ENCODE assay signal across 8 mouse cellular contexts in the genomic region with DNA sequence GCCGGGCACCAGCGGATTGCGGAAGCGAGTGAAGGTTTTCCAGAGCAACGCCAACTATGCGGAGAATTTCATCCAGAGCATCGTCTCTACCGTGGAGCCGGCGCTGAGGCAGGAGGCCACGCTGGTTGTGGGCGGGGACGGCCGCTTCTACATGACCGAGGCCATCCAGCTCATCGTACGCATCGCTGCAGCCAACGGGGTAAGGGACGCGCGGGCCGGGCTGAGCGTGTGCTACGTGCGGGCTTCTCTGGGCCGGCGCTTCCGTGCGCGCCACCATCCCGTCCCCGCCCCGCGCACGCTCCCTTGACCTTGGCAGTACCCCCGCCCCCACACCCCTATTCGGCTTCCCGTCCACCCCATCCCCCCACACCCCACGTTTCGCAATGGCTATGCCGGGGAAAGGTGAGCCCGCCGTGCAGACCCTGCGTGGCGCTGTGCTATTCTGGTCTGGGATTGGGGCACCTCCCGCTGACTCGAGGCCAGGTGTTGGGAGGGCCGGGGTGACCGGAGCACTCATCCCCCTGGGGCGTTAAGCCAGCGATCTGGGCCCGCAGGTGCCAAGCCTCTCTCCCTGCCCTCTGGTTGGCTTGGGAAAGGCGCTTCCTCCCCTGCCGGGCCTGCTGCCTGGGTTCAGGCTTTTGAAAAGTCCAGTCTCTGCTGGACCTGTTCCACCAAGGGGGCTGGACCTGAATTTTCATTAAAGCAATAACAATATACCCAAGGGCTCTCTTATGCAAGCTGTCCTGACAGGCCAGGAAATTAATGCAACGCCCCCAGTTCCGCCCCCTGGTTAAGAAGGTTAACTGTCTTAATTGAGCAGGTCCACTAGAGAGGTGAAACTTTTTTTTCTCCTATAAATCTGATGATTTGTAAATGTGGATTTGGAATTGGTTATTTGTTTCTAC. TPM values are rescaled to one million over a fixed set of nuclear protein-coding genes. Genes with fewer than 3 reads are reported as not detected.
DNase-seq lines count a peak whose midpoint lies in the region; ATAC-seq and TF ChIP-seq lines count a peak whose summit lies in the region.

Gene Itgb3bp (minus strand): TSS at position 201 of the 905 bp plus-strand sequence.

- ATAC-seq in erythroblast, adult 5-6 weeks (replicated peaks; ENCODE audit: low FRiP score, poor library complexity, severe bottlenecking), result no peak
- ATAC-seq in embryonic facial prominence, embryonic 11.5 days (replicated peaks; ENCODE audit: insufficient number of reproducible peaks, low FRiP score, low TSS enrichment, low read depth), result peak; percentile 93
- peak; percentile 90 for ATAC-seq in limb, embryonic 13.5 days (ENCODE audit: low FRiP score, low read depth)
- ATAC-seq in midbrain, embryonic 15.5 days (replicated peaks), result peak; percentile 95

- TF ChIP-seq POLR2A in kidney, adult 2 months (IDR thresholded peaks at IDR 0.05; ENCODE audit: low read depth, low read length), result peak; percentile 23

- peak; percentile 81 for DNase-seq in embryonic facial prominence, embryonic 11.5 days (ENCODE audit: low spot score)
- peak; percentile 87 to 90 for DNase-seq in heart, adult 18-20 months
- DNase-seq in kidney, adult 2 months, result peak; percentile 93
- peak; percentile 11 to 59 for DNase-seq in spleen, postnatal 10 days (ENCODE audit: low spot score in 2 of 2)

- peak within 1 kb of the TSS; percentile 66 for H3K9ac ChIP-seq in embryonic facial prominence, embryonic 11.5 days (replicated peaks; ENCODE audit: low read length)
- H3K9ac ChIP-seq in limb, embryonic 13.5 days, result peak within 1 kb of the TSS; percentile 80
- H3K9ac ChIP-seq in midbrain, embryonic 15.5 days, result peak within 1 kb of the TSS; percentile 80

- peak within 1 kb of the TSS; percentile 58 for H3K4me2 ChIP-seq in embryonic facial prominence, embryonic 11.5 days (ENCODE audit: low read depth, low read length)
- H3K4me2 ChIP-seq in limb, embryonic 13.5 days (replicated peaks), result peak within 1 kb of the TSS; percentile 95
- H3K4me2 ChIP-seq in midbrain, embryonic 15.5 days, result peak within 1 kb of the TSS; percentile 96

- TF ChIP-seq CTCF in kidney, adult 2 months (conservative IDR thresholded peaks at IDR 0.05; ENCODE audit: insufficient read depth, insufficient read length, low read depth, low read length), result no peak

- under 1% methylated on average over 57 of the region's 57 CpGs for WGBS in embryonic facial prominence, embryonic 11.5 days
- under 1% methylated on average over 57 of the region's 57 CpGs for WGBS in kidney, adult 2 months
- under 1% methylated on average over 57 of the region's 57 CpGs for WGBS in limb, embryonic 13.5 days
- whole genome bisulfite sequencing in midbrain, embryonic 15.5 days, result 1% methylated on average over 52 of the region's 57 CpGs

- no peaks in the 10 kb centered on the region for H3K9me3 ChIP-seq in erythroblast, embryonic 14.5 days (ENCODE audit: control insufficient read depth, low read length)
- H3K9me3 ChIP-seq in embryonic facial prominence, embryonic 11.5 days (replicated peaks; ENCODE audit: control insufficient read depth, low read length), result no peaks in the 10 kb centered on the region
- no peaks in the 10 kb centered on the region for H3K9me3 ChIP-seq in limb, embryonic 13.5 days
- no peaks in the 10 kb centered on the region for H3K9me3 ChIP-seq in midbrain, embryonic 15.5 days

- H3K4me3 ChIP-seq in erythroblast, embryonic 14.5 days (replicated peaks), result peak within 1 kb of the TSS; percentile 68
- peak within 1 kb of the TSS; percentile 55 for H3K4me3 ChIP-seq in embryonic facial prominence, embryonic 11.5 days (ENCODE audit: low read depth, low read length)
- peak within 1 kb of the TSS; percentile 89 for H3K4me3 ChIP-seq in kidney, adult 2 months (ENCODE audit: insufficient read depth, low read depth, low read length)
- H3K4me3 ChIP-seq in limb, embryonic 13.5 days, result peak within 1 kb of the TSS; percentile 61
- H3K4me3 ChIP-seq in midbrain, embryonic 15.5 days, result peak within 1 kb of the TSS; percentile 73

- H3K27me3 ChIP-seq in erythroblast, embryonic 14.5 days (ENCODE audit: control insufficient read depth), result peaks cover 13% of the 10 kb centered on the region
- no peaks in the 10 kb centered on the region for H3K27me3 ChIP-seq in embryonic facial prominence, embryonic 11.5 days (ENCODE audit: control insufficient read depth, insufficient read depth, low read length)
- no peaks in the 10 kb centered on the region for H3K27me3 ChIP-seq in kidney, adult 2 months (replicated peaks; ENCODE audit: control insufficient read depth, insufficient read depth, low read length)
- peaks cover 3% of the 10 kb centered on the region; the same call in 1 of the 2 replicates for H3K27me3 ChIP-seq in limb, embryonic 13.5 days
- 0 out of 2 replicates have a peak, but pooled peaks cover 2% of the 10 kb centered on the region for H3K27me3 ChIP-seq in midbrain, embryonic 15.5 days (replicated peaks)

- H3K36me3 ChIP-seq in erythroblast, embryonic 14.5 days (ENCODE audit: control insufficient read depth), result no peaks in the 10 kb centered on the region
- H3K36me3 ChIP-seq in embryonic facial prominence, embryonic 11.5 days (replicated peaks; ENCODE audit: control insufficient read depth, insufficient read depth, low read depth, low read length), result no peaks in the 10 kb centered on the region
- H3K36me3 ChIP-seq in kidney, adult 2 months (ENCODE audit: control insufficient read depth, insufficient read depth, low read length), result no peaks in the 10 kb centered on the region
- H3K36me3 ChIP-seq in limb, embryonic 13.5 days, result no peaks in the 10 kb centered on the region
- no peaks in the 10 kb centered on the region for H3K36me3 ChIP-seq in midbrain, embryonic 15.5 days (replicated peaks)

- peaks cover 34% of the 10 kb centered on the region for H3K4me1 ChIP-seq in erythroblast, embryonic 14.5 days (ENCODE audit: control insufficient read depth)
- no peaks in the 10 kb centered on the region for H3K4me1 ChIP-seq in embryonic facial prominence, embryonic 11.5 days (ENCODE audit: control insufficient read depth, insufficient read depth, low read length)
- peaks cover 8% of the 10 kb centered on the region; the same call in 1 of the 2 replicates for H3K4me1 ChIP-seq in kidney, adult 2 months (ENCODE audit: control insufficient read depth, insufficient read depth, low read length)
- peaks cover 28% of the 10 kb centered on the region for H3K4me1 ChIP-seq in limb, embryonic 13.5 days
- H3K4me1 ChIP-seq in midbrain, embryonic 15.5 days, result peaks cover 17% of the 10 kb centered on the region; the same call in 1 of the 2 replicates

- H3K27ac ChIP-seq in embryonic facial prominence, embryonic 11.5 days (replicated peaks; ENCODE audit: low read depth, low read length), result peak within 1 kb of the TSS; percentile 56
- H3K27ac ChIP-seq in kidney, adult 2 months (ENCODE audit: insufficient read depth, low read depth, low read length), result peak within 1 kb of the TSS; percentile 93
- H3K27ac ChIP-seq in limb, embryonic 13.5 days, result peak within 1 kb of the TSS; percentile 88
- H3K27ac ChIP-seq in midbrain, embryonic 15.5 days, result peak within 1 kb of the TSS; percentile 93

RNA-seq across cellular contexts. Expression of gene Itgb3bp, which starts in this region (rescaled TPM):
- 0.21 and 0.23 TPM in 2 replicates for polyA plus RNA-seq in erythroblast, embryonic 14.5 days (2012)
- total RNA-seq in erythroblast, adult 5-6 weeks (2015; ENCODE audit: low replicate concordance), result 1.3 and 2.1 TPM in 2 replicates
- total RNA-seq in erythroblast, adult 5-6 weeks (2017; ENCODE audit: low replicate concordance), result 1.7 and 1.9 TPM in 2 replicates
- polyA plus RNA-seq in embryonic facial prominence, embryonic 11.5 days (2014; fragmentation: Nextera tagmentation; extraction: Ambion mirVana), result 50.1 and 56.8 TPM in 2 replicates
- total RNA-seq in heart, adult 18-20 months (2021), result 1 to 10 TPM; 5.6 to 6.4 TPM
- polyA plus RNA-seq in kidney, adult 2 months (2012; rRNA removed), result 0.86 and 1.3 TPM in 2 replicates
- polyA plus RNA-seq in limb, embryonic 13.5 days (2015; fragmentation: Nextera tagmentation; extraction: Ambion mirVana), result 36.1 and 36.8 TPM in 2 replicates
- 12.2 and 12.7 TPM in 2 replicates for polyA plus RNA-seq in midbrain, embryonic 15.5 days (2015; fragmentation: Nextera tagmentation; extraction: Ambion mirVana)

Comparison
In these comparisons a context has a peak if more than half of its experiments do, and no peak if none do; other contexts are left out.
1. DNase-seq: peak in every context shown above with its lines; median percentile 93 in kidney, adult 2 months; 88 in heart, adult 18-20 months; 81 in embryonic facial prominence, embryonic 11.5 days; 35 in spleen, postnatal 10 days.